ENCODE assay signal across 8 mouse cellular contexts in genomic region chr12:102416391-102416837, GRCm38 (mm10). TPM values are rescaled to one million over a fixed set of nuclear protein-coding genes. Genes with fewer than 3 reads are reported as not detected.
A peak's percentile ranks its signal among the peaks of the same experiment; 100 is the strongest.
DNase-seq lines count a peak whose midpoint lies in the region; ATAC-seq and TF ChIP-seq lines count a peak whose summit lies in the region.

No protein-coding gene starts in this region.

- intact Hi-C loops in gastrocnemius, adult 2 months (cut with DNase I): no loop called here

- H3K27ac ChIP-seq in forebrain, embryonic 14.5 days (ENCODE audit: low read depth, low read length): no peak overlapping the region; the same call in 1 of the 2 replicates
- H3K27ac ChIP-seq in forebrain, embryonic 15.5 days (replicated peaks): no peak overlapping the region
- peak overlapping the region; percentile 76 for H3K27ac ChIP-seq in gastrocnemius, adult 2 months
- H3K27ac ChIP-seq in intestine, postnatal 0 days (ENCODE audit: low read depth, low read length): peak overlapping the region; percentile 35; the same call in 1 of the 2 replicates

- ATAC-seq in forebrain, embryonic 14.5 days: peak; percentile 10; the same call in 1 of the 2 replicates
- ATAC-seq in forebrain, embryonic 15.5 days (replicated peaks): no peak
- 0 out of 2 replicates have a peak, but pooled peaks have one; percentile 38 for ATAC-seq in intestine, postnatal 0 days

- TF ChIP-seq CTCF in gastrocnemius, adult 2 months (IDR thresholded peaks at IDR 0.05): no peak
- no peak for TF ChIP-seq CTCF in intestine, postnatal 0 days (IDR thresholded peaks at IDR 0.05; ENCODE audit: low read depth)

- H3K4me1 ChIP-seq in forebrain, embryonic 14.5 days (ENCODE audit: control insufficient read depth, insufficient read depth, low read length): peaks cover 4% of the 10 kb centered on the region; the same call in 1 of the 2 replicates
- no peaks in the 10 kb centered on the region for H3K4me1 ChIP-seq in forebrain, embryonic 15.5 days
- 0 out of 2 replicates have a peak, but pooled peaks cover 3% of the 10 kb centered on the region for H3K4me1 ChIP-seq in intestine, postnatal 0 days (replicated peaks; ENCODE audit: control insufficient read depth, insufficient read depth, low read length)

- no peaks in the 10 kb centered on the region for H3K27me3 ChIP-seq in forebrain, embryonic 14.5 days (replicated peaks; ENCODE audit: control insufficient read depth, insufficient read depth, low read length)
- no peaks in the 10 kb centered on the region for H3K27me3 ChIP-seq in forebrain, embryonic 15.5 days
- no peaks in the 10 kb centered on the region for H3K27me3 ChIP-seq in intestine, postnatal 0 days (replicated peaks; ENCODE audit: control insufficient read depth, insufficient read depth, low read length)

- H3K36me3 ChIP-seq in forebrain, embryonic 14.5 days (ENCODE audit: control insufficient read depth, insufficient read depth, low read length): no peaks in the 10 kb centered on the region
- H3K36me3 ChIP-seq in forebrain, embryonic 15.5 days: no peaks in the 10 kb centered on the region; the same call in 1 of the 2 replicates
- peaks cover 8% of the 10 kb centered on the region; the same call in 1 of the 2 replicates for H3K36me3 ChIP-seq in intestine, postnatal 0 days (ENCODE audit: control insufficient read depth, insufficient read depth)

- H3K9ac ChIP-seq in forebrain, embryonic 14.5 days (ENCODE audit: low read length): no peak overlapping the region
- H3K9ac ChIP-seq in forebrain, embryonic 15.5 days (replicated peaks): no peak overlapping the region
- 0 out of 2 replicates have a peak overlapping the region, but pooled peaks have one; percentile 1 for H3K9ac ChIP-seq in intestine, postnatal 0 days (ENCODE audit: low read depth, low read length)

- DNase-seq in forebrain, embryonic 14.5 days (ENCODE audit: low spot score): no peak
- peak; percentile 58 for DNase-seq in 416B (ENCODE audit: low read depth)
- peak; percentile 77 for DNase-seq in gastrocnemius, adult 2 months
- DNase-seq in lung, postnatal 36 days: peak; percentile 55
- DNase-seq in ovary, adult 18-20 months (ENCODE audit: low spot score): no peak
- DNase-seq in testis, postnatal 10 days (ENCODE audit: low spot score): no peak

- WGBS in forebrain, embryonic 14.5 days: 52% methylated on average over 7 of the region's 7 CpGs
- 44% methylated on average over 7 of the region's 7 CpGs for WGBS in forebrain, embryonic 15.5 days
- WGBS in intestine, postnatal 0 days: 49% methylated on average over 7 of the region's 7 CpGs

- H3K9me3 ChIP-seq in forebrain, embryonic 14.5 days (replicated peaks; ENCODE audit: control insufficient read depth, low read length): no peaks in the 10 kb centered on the region
- H3K9me3 ChIP-seq in forebrain, embryonic 15.5 days: no peaks in the 10 kb centered on the region
- H3K9me3 ChIP-seq in intestine, postnatal 0 days (ENCODE audit: control insufficient read depth): no peaks in the 10 kb centered on the region

- H3K4me2 ChIP-seq in forebrain, embryonic 14.5 days (ENCODE audit: low read length): no peak overlapping the region
- H3K4me2 ChIP-seq in forebrain, embryonic 15.5 days (replicated peaks): no peak overlapping the region
- H3K4me2 ChIP-seq in intestine, postnatal 0 days (replicated peaks; ENCODE audit: low read depth): no peak overlapping the region

- no peak overlapping the region for H3K4me3 ChIP-seq in forebrain, embryonic 14.5 days (ENCODE audit: low read depth, low read length)
- H3K4me3 ChIP-seq in forebrain, embryonic 15.5 days: no peak overlapping the region
- no peak overlapping the region for H3K4me3 ChIP-seq in gastrocnemius, adult 2 months
- H3K4me3 ChIP-seq in intestine, postnatal 0 days (ENCODE audit: low read depth, low read length): no peak overlapping the region

RNA-seq across cellular contexts. Expression of gene Lgmn, which starts 23.2 kb away (rescaled TPM):
- polyA plus RNA-seq in forebrain, embryonic 14.5 days (2014; fragmentation: Nextera tagmentation; extraction: Ambion mirVana): 87.0 and 90.5 TPM in 2 replicates
- polyA plus RNA-seq in forebrain, embryonic 15.5 days (2015; fragmentation: Nextera tagmentation; extraction: Ambion mirVana): 67.3 and 73.1 TPM in 2 replicates
- total RNA-seq in gastrocnemius, adult 2 months (2021): 10 to 100 TPM; 21.1 to 30.2 TPM
- polyA plus RNA-seq in intestine, postnatal 0 days (2015; fragmentation: Nextera tagmentation; extraction: Ambion mirVana): 1,340 and 1,424 TPM in 2 replicates

RNA-seq across cellular contexts. Expression of gene Golga5, which starts 52.5 kb away (rescaled TPM):
- polyA plus RNA-seq in forebrain, embryonic 14.5 days (2014; fragmentation: Nextera tagmentation; extraction: Ambion mirVana): 34.1 and 34.2 TPM in 2 replicates
- polyA plus RNA-seq in forebrain, embryonic 15.5 days (2015; fragmentation: Nextera tagmentation; extraction: Ambion mirVana): 32.0 and 32.4 TPM in 2 replicates
- total RNA-seq in gastrocnemius, adult 2 months (2021): 10 to 100 TPM; 30.0 to 31.2 TPM
- polyA plus RNA-seq in intestine, postnatal 0 days (2015; fragmentation: Nextera tagmentation; extraction: Ambion mirVana): 36.1 and 36.7 TPM in 2 replicates

Comparison
In these comparisons a context has a peak if more than half of its experiments do, and no peak if none do; other contexts are left out.
1. DNase-seq: peak in 416B (single experiment), gastrocnemius, adult 2 months (single experiment) and lung, postnatal 36 days (single experiment); none in forebrain, embryonic 14.5 days (single experiment), ovary, adult 18-20 months (single experiment) and testis, postnatal 10 days (single experiment).
2. H3K27ac ChIP-seq: peak in gastrocnemius, adult 2 months (single experiment) and intestine, postnatal 0 days (single experiment); none in forebrain, embryonic 14.5 days (single experiment) and forebrain, embryonic 15.5 days (single experiment).
3. RNA of gene Lgmn, which starts 23.2 kb away (polyA plus RNA-seq): 1,340 to 1,424 TPM in intestine, postnatal 0 days; 87.0 to 90.5 TPM in forebrain, embryonic 14.5 days and 67.3 to 73.1 TPM in forebrain, embryonic 15.5 days; every median in the first group is over 10 times any median in the second.